Mouse (Mus musculus) forebrain, embryonic 12.5 days (tissue): ENCODE measurements at regions not wholly inside any gene's neighbourhood (a gene's known extent, or its start where the extent isn't known, plus 50 kb on each side); places are given as distances from the start of the nearest gene placed in this dataset.

Experiments used
- ATAC-seq: fragments of 200-750 bp; cut with Nextera tagmentation; 2 replicates; pipeline ENCODE4 v1.8.0; 2017; ENCODE audit warnings: moderate TSS enrichment; ENCODE audit not compliant: low FRiP score
- H3K27ac ChIP-seq: fragments of 300-500 bp; sonication (generic); 2 replicates; pipeline ENCODE4 v1.5.1; 2016; ENCODE audit warnings: mild to moderate bottlenecking
- H3K27me3 ChIP-seq: fragments of 300-500 bp; sonication (generic); 2 replicates; pipeline ENCODE4 v1.6.1; 2016; ENCODE audit warnings: mild to moderate bottlenecking
- H3K36me3 ChIP-seq: fragments of 300-500 bp; sonication (generic); replicated peaks from 2 replicates; pipeline ENCODE4 v1.6.1; 2016; ENCODE audit warnings: mild to moderate bottlenecking
- H3K4me1 ChIP-seq: fragments of 300-500 bp; sonication (generic); 2 replicates; pipeline ENCODE4 v1.6.1; 2016
- H3K4me2 ChIP-seq: fragments of 300-500 bp; sonication (generic); 2 replicates; pipeline ENCODE4 v1.6.1; 2016; ENCODE audit warnings: mild to moderate bottlenecking, moderate library complexity
- H3K4me3 ChIP-seq: fragments of 300-500 bp; sonication (generic); replicated peaks from 2 replicates; pipeline ENCODE4 v1.5.1; 2016; ENCODE audit warnings: mild to moderate bottlenecking
- H3K9ac ChIP-seq: fragments of 300-500 bp; sonication (generic); 2 replicates; pipeline ENCODE4 v1.6.1; 2016; ENCODE audit warnings: mild to moderate bottlenecking
- H3K9me3 ChIP-seq: fragments of 300-500 bp; sonication (generic); 2 replicates; pipeline ENCODE4 v1.6.1; 2016
- WGBS: fragments of 180-500 bp; shearing (Covaris S2); methylation state at CpG from one replicate; pipeline ENCODE4 v1.1.7; 2016; 5-methylcytosine and 5-hydroxymethylcytosine counted together

GRCm38 (mm10) chr9:34334555-34335468 is 150.9 kb upstream of the Kirrel3 start:
- H3K4me3 ChIP-seq = no peak overlapping the region
- H3K4me2 ChIP-seq = no peak overlapping the region
- no peak overlapping the region for H3K9ac ChIP-seq
- 45% methylated on average over 7 of the region's 7 CpGs for WGBS
- peak; percentile 61; the same call in 1 of the 2 replicates for ATAC-seq
- H3K4me1 ChIP-seq = peaks cover 14% of the 10 kb centered on the region
- no peak overlapping the region for H3K27ac ChIP-seq
- H3K36me3 ChIP-seq = no peaks in the 10 kb centered on the region
- no peaks in the 10 kb centered on the region for H3K27me3 ChIP-seq
- no peaks in the 10 kb centered on the region for H3K9me3 ChIP-seq

GRCm38 (mm10) chr9:34348442-34348841 is 137.3 kb upstream of the Kirrel3 start:
- Histone ChIP-seq H3K4me3 (no peak overlapping the region), H3K27ac (no peak overlapping the region), H3K4me1 (no peaks in the 10 kb centered on the region; the same call in 1 of the 2 replicates), H3K9ac (no peak overlapping the region), H3K36me3 (no peaks in the 10 kb centered on the region), H3K9me3 (no peaks in the 10 kb centered on the region), H3K27me3 (no peaks in the 10 kb centered on the region), H3K4me2 (no peak overlapping the region)
- 87% methylated on average over 2 of the region's 2 CpGs for WGBS
- no peak for ATAC-seq

- Histone ChIP-seq H3K4me2 (no peak overlapping the region), H3K4me1 (no peaks in the 10 kb centered on the region; the same call in 1 of the 2 replicates), H3K27ac (no peak overlapping the region), H3K27me3 (no peaks in the 10 kb centered on the region), H3K4me3 (no peak overlapping the region), H3K9ac (no peak overlapping the region), H3K9me3 (no peaks in the 10 kb centered on the region), H3K36me3 (no peaks in the 10 kb centered on the region)
- 88% methylated on average over 3 of the region's 3 CpGs for WGBS
- no peak for ATAC-seq
These were observed 135.7 kb upstream of the Kirrel3 start for GRCm38 (mm10) chr9:34349997-34350396.

GRCm38 (mm10) chr9:34353744-34354143 is 131.9 kb upstream of the Kirrel3 start:
- 47% methylated on average over 9 of the region's 9 CpGs for WGBS
- Histone ChIP-seq H3K4me2 (no peak overlapping the region), H3K27ac (no peak overlapping the region), H3K4me1 (no peaks in the 10 kb centered on the region; the same call in 1 of the 2 replicates), H3K9me3 (no peaks in the 10 kb centered on the region), H3K9ac (no peak overlapping the region), H3K36me3 (no peaks in the 10 kb centered on the region), H3K27me3 (no peaks in the 10 kb centered on the region), H3K4me3 (no peak overlapping the region)
- ATAC-seq = peak; percentile 49; the same call in 1 of the 2 replicates

GRCm38 (mm10) chr9:34354723-34355316 is 130.9 kb upstream of the Kirrel3 start:
- Histone ChIP-seq H3K27ac (no peak overlapping the region), H3K9me3 (no peaks in the 10 kb centered on the region), H3K9ac (no peak overlapping the region), H3K27me3 (no peaks in the 10 kb centered on the region), H3K4me2 (no peak overlapping the region), H3K4me3 (no peak overlapping the region), H3K36me3 (no peaks in the 10 kb centered on the region), H3K4me1 (no peaks in the 10 kb centered on the region; the same call in 1 of the 2 replicates)
- ATAC-seq = no peak
- WGBS = 68% methylated on average over 6 of the region's 6 CpGs

GRCm38 (mm10) chr9:34370686-34371398 is 114.9 kb upstream of the Kirrel3 start:
- Histone ChIP-seq H3K4me3 (no peak overlapping the region), H3K27me3 (no peaks in the 10 kb centered on the region), H3K9me3 (no peaks in the 10 kb centered on the region), H3K36me3 (no peaks in the 10 kb centered on the region), H3K9ac (no peak overlapping the region), H3K27ac (no peak overlapping the region), H3K4me1 (peaks cover 4% of the 10 kb centered on the region; the same call in 1 of the 2 replicates), H3K4me2 (no peak overlapping the region)
- 84% methylated on average over 4 of the region's 4 CpGs for WGBS
- no peak for ATAC-seq

GRCm38 (mm10) chr9:34375187-34375586 is 110.5 kb upstream of the Kirrel3 start:
- Histone ChIP-seq H3K27ac (no peak overlapping the region), H3K27me3 (no peaks in the 10 kb centered on the region), H3K4me2 (no peak overlapping the region), H3K4me1 (peaks cover 4% of the 10 kb centered on the region; the same call in 1 of the 2 replicates), H3K4me3 (no peak overlapping the region), H3K36me3 (no peaks in the 10 kb centered on the region), H3K9ac (no peak overlapping the region), H3K9me3 (no peaks in the 10 kb centered on the region)
- WGBS = 18% methylated on average over 1 of the region's 1 CpGs
- ATAC-seq = peak; percentile 64; the same call in 1 of the 2 replicates

GRCm38 (mm10) chr9:34380008-34380407 is 105.7 kb upstream of the Kirrel3 start:
- no peak overlapping the region for H3K9ac ChIP-seq
- H3K27me3 ChIP-seq = no peaks in the 10 kb centered on the region
- no peak for ATAC-seq
- peaks cover 10% of the 10 kb centered on the region for H3K4me1 ChIP-seq
- 89% methylated on average over 3 of the region's 3 CpGs for WGBS
- H3K4me2 ChIP-seq = no peak overlapping the region
- H3K9me3 ChIP-seq = no peaks in the 10 kb centered on the region
- no peak overlapping the region for H3K4me3 ChIP-seq
- no peaks in the 10 kb centered on the region for H3K36me3 ChIP-seq
- no peak overlapping the region for H3K27ac ChIP-seq

GRCm38 (mm10) chr9:34381601-34382000 is 104.1 kb upstream of the Kirrel3 start:
- Histone ChIP-seq H3K9me3 (no peaks in the 10 kb centered on the region), H3K27me3 (no peaks in the 10 kb centered on the region), H3K4me2 (no peak overlapping the region), H3K4me3 (no peak overlapping the region), H3K4me1 (peaks cover 6% of the 10 kb centered on the region; the same call in 1 of the 2 replicates), H3K9ac (no peak overlapping the region), H3K36me3 (no peaks in the 10 kb centered on the region), H3K27ac (no peak overlapping the region)
- 76% methylated on average over 3 of the region's 3 CpGs for WGBS
- no peak for ATAC-seq

- ATAC-seq = no peak
- no peaks in the 10 kb centered on the region for H3K36me3 ChIP-seq
- H3K9ac ChIP-seq = no peak overlapping the region
- H3K4me1 ChIP-seq = peaks cover 6% of the 10 kb centered on the region; the same call in 1 of the 2 replicates
- no peak overlapping the region for H3K4me3 ChIP-seq
- no peaks in the 10 kb centered on the region for H3K9me3 ChIP-seq
- 18% methylated on average over 1 of the region's 1 CpGs for WGBS
- H3K27ac ChIP-seq = no peak overlapping the region
- H3K4me2 ChIP-seq = no peak overlapping the region
- no peaks in the 10 kb centered on the region for H3K27me3 ChIP-seq
These were observed 103.5 kb upstream of the Kirrel3 start for GRCm38 (mm10) chr9:34382208-34382607.

GRCm38 (mm10) chr9:34386071-34386470 is 99.6 kb upstream of the Kirrel3 start:
- Histone ChIP-seq H3K27me3 (no peaks in the 10 kb centered on the region), H3K27ac (no peak overlapping the region), H3K4me2 (no peak overlapping the region), H3K4me3 (no peak overlapping the region), H3K36me3 (no peaks in the 10 kb centered on the region), H3K9ac (no peak overlapping the region), H3K9me3 (no peaks in the 10 kb centered on the region), H3K4me1 (peaks cover 6% of the 10 kb centered on the region; the same call in 1 of the 2 replicates)
- WGBS = 83% methylated on average over 4 of the region's 4 CpGs
- ATAC-seq = no peak

GRCm38 (mm10) chr9:34393042-34393441 is 92.7 kb upstream of the Kirrel3 start:
- no peak overlapping the region for H3K4me2 ChIP-seq
- no peaks in the 10 kb centered on the region for H3K36me3 ChIP-seq
- no peaks in the 10 kb centered on the region for H3K9me3 ChIP-seq
- 83% methylated on average over 6 of the region's 6 CpGs for WGBS
- H3K27ac ChIP-seq = no peak overlapping the region
- H3K4me3 ChIP-seq = no peak overlapping the region
- no peaks in the 10 kb centered on the region for H3K27me3 ChIP-seq
- no peak for ATAC-seq
- H3K9ac ChIP-seq = no peak overlapping the region
- H3K4me1 ChIP-seq = no peaks in the 10 kb centered on the region
